Comparison of ENCODE assay signal across 1 mouse cellular context in genomic region chr15:102279092-102279782, GRCm38 (mm10).
TF ChIP-seq lines count a peak whose summit lies in the region.

Mfsd5 (plus strand) TSS chr15:102279454.

TF ChIP-seq in CH12.LX, 34 proteins besides CTCF, POLR2A, EP300 and RAD21 (continued from another document):
- TF ChIP-seq JUND (conservative IDR thresholded peaks at IDR 0.05; ENCODE audit: low read depth, low read length) (no peak), POLR2AphosphoS2 (IDR thresholded peaks at IDR 0.05; ENCODE audit: low read depth, low read length) (peak; percentile 82; the same call in 1 of the 2 replicates), IRF4 (IDR thresholded peaks at IDR 0.05; ENCODE audit: low read depth, low read length) (peak; percentile 59; the same call in 1 of the 2 replicates), HCFC1 (IDR thresholded peaks at IDR 0.05; ENCODE audit: low read depth, low read length) (peak; percentile 82), MAFK (IDR thresholded peaks at IDR 0.05; ENCODE audit: insufficient replicate concordance, low read length) (no peak), USF1 (IDR thresholded peaks at IDR 0.05; ENCODE audit: low read depth, low read length) (peak; percentile 99), GABPA (IDR thresholded peaks at IDR 0.05; ENCODE audit: insufficient replicate concordance, low read depth, low read length) (no peak), ZNF384 (IDR thresholded peaks at IDR 0.05; ENCODE audit: low read depth, low read length) (no peak), ZC3H11A (IDR thresholded peaks at IDR 0.05; ENCODE audit: low read depth, low read length) (no peak), CHD1 (IDR thresholded peaks at IDR 0.05; ENCODE audit: low read depth, low read length) (no peak; the same call in 1 of the 2 replicates), E2F4 (IDR thresholded peaks at IDR 0.05; ENCODE audit: insufficient replicate concordance, low read depth, low read length) (no peak), UBTF (IDR thresholded peaks at IDR 0.05; ENCODE audit: low read depth, low read length) (peak; percentile 98), MAX (IDR thresholded peaks at IDR 0.05; ENCODE audit: low read length) (peak; percentile 97)
